Mouse (Mus musculus) CH12.LX (cell line): ENCODE data around the gene Foxp1. TPM values are rescaled to one million over a fixed set of nuclear protein-coding genes. Genes with fewer than 3 reads are reported as not detected.

ENCODE experiments used
- DNase-seq: peaks from one replicate; pipeline ENCODE4 v3.0.0-alpha.2; 2013; ENCODE audit errors: extremely low read depth
- H3K27ac ChIP-seq: 2 replicates; pipeline ENCODE4 v1.5.1; 2012; ENCODE audit warnings: low read depth, mild to moderate bottlenecking, control low read depth, moderate library complexity; ENCODE audit not compliant: insufficient read depth
- H3K27me3 ChIP-seq: replicated peaks from 2 replicates; pipeline ENCODE3; 2012; ENCODE audit warnings: inconsistent platforms
- H3K36me3 ChIP-seq, 2 experiments: replicated peaks in 1 of 2; 2 replicates each; pipeline versions ENCODE3 to v1.6.1; 2012; ENCODE audit warnings: inconsistent platforms in 1 of 2, low read length in 1 of 2, mild to moderate bottlenecking in 1 of 2, mixed read lengths in 1 of 2, moderate library complexity in 1 of 2; ENCODE audit not compliant: control insufficient read depth in 1 of 2, insufficient read depth in 1 of 2
- H3K4me1 ChIP-seq, 2 experiments: 2 replicates each; pipeline ENCODE4 v1.6.1; 2012; ENCODE audit warnings: inconsistent platforms in 1 of 2, moderate library complexity in 1 of 2; ENCODE audit not compliant: insufficient read depth in 2 of 2, control insufficient read depth in 1 of 2
- H3K4me2 ChIP-seq: 2 replicates; pipeline ENCODE4 v1.6.1; 2012; ENCODE audit warnings: low read depth, mild to moderate bottlenecking, control low read depth; ENCODE audit not compliant: poor library complexity, insufficient read depth, severe bottlenecking
- H3K4me3 ChIP-seq, 3 experiments: fragments of 150-350 bp in 1 of 3; sonication (generic) in 1 of 3; replicated peaks in 1 of 3; 2 replicates each; pipeline versions ENCODE3 to v1.5.1; 2011 to 2012; ENCODE audit warnings: low read depth in 2 of 3, low read length in 2 of 3, mild to moderate bottlenecking in 2 of 3, moderate library complexity in 2 of 3, control low read depth in 1 of 3, improper control_type of control experiment in 1 of 3, inconsistent platforms in 1 of 3, mixed read lengths in 1 of 3; ENCODE audit not compliant: poor library complexity in 1 of 3
- H3K79me2 ChIP-seq: replicated peaks from 2 replicates; pipeline ENCODE4 v1.6.1; 2012; ENCODE audit warnings: mild to moderate bottlenecking, moderate library complexity; ENCODE audit not compliant: control insufficient read depth, poor library complexity, insufficient read depth, severe bottlenecking; ENCODE audit errors: extremely low read depth
- H3K9ac ChIP-seq: 2 replicates; pipeline ENCODE4 v1.6.1; 2012; ENCODE audit warnings: low read depth, mild to moderate bottlenecking, control low read depth, moderate library complexity; ENCODE audit not compliant: insufficient read depth
- H3K9me3 ChIP-seq: replicated peaks from 2 replicates; pipeline ENCODE3; 2012; ENCODE audit warnings: low read length, inconsistent platforms, mixed read lengths
- CHD2 ChIP-seq: IDR thresholded peaks from 2 replicates; pipeline ENCODE4 v1.6.1; 2011; ENCODE audit warnings: low read length, improper control_type of control experiment
- ELF1 ChIP-seq: IDR thresholded peaks from 2 replicates; pipeline ENCODE4 v1.6.1; 2014; ENCODE audit warnings: low read depth, mild to moderate bottlenecking, inconsistent platforms, low read length, improper control_type of control experiment
- GABPA ChIP-seq: IDR thresholded peaks from 2 replicates; pipeline ENCODE4 v1.6.1; 2012; ENCODE audit warnings: low read depth, low read length, improper control_type of control experiment, inconsistent platforms; ENCODE audit not compliant: insufficient replicate concordance
- IRF4 ChIP-seq: IDR thresholded peaks from 2 replicates; pipeline ENCODE4 v1.6.1; 2014; ENCODE audit warnings: low read depth, mild to moderate bottlenecking, inconsistent platforms, low read length, improper control_type of control experiment
- JUND ChIP-seq: conservative IDR thresholded peaks from 2 replicates; pipeline ENCODE4 v1.6.1; 2011; ENCODE audit warnings: low read depth, low read length, improper control_type of control experiment
- MAZ ChIP-seq: IDR thresholded peaks from 2 replicates; pipeline ENCODE4 v1.6.1; 2012; ENCODE audit warnings: low read depth, mild to moderate bottlenecking, inconsistent platforms, low read length, improper control_type of control experiment, moderate library complexity
- MEF2A ChIP-seq: IDR thresholded peaks from 2 replicates; pipeline ENCODE4 v1.6.1; 2014; ENCODE audit warnings: low read depth, mild to moderate bottlenecking, inconsistent platforms, low read length, improper control_type of control experiment, borderline replicate concordance
- MXI1 ChIP-seq: IDR thresholded peaks from 2 replicates; pipeline ENCODE4 v1.6.1; 2011; ENCODE audit warnings: mild to moderate bottlenecking, low read depth, low read length, improper control_type of control experiment
- NRF1 ChIP-seq: IDR thresholded peaks from 2 replicates; pipeline ENCODE4 v1.6.1; 2014; ENCODE audit warnings: low read depth, mild to moderate bottlenecking, inconsistent platforms, low read length, improper control_type of control experiment, moderate library complexity
- PAX5 ChIP-seq: IDR thresholded peaks from 2 replicates; pipeline ENCODE4 v1.6.1; 2012; ENCODE audit warnings: low read length, inconsistent platforms, mixed read lengths
- RAD21 ChIP-seq: IDR thresholded peaks from 2 replicates; pipeline ENCODE4 v1.6.1; 2011; ENCODE audit warnings: low read depth, mild to moderate bottlenecking, low read length, improper control_type of control experiment, moderate library complexity
- RCOR1 ChIP-seq: conservative IDR thresholded peaks from 2 replicates; pipeline ENCODE4 v1.6.1; 2012; ENCODE audit warnings: low read depth, mild to moderate bottlenecking, inconsistent platforms, low read length, improper control_type of control experiment
- ZC3H11A ChIP-seq: IDR thresholded peaks from 2 replicates; pipeline ENCODE4 v1.6.1; 2012; ENCODE audit warnings: low read depth, mild to moderate bottlenecking, inconsistent platforms, low read length, improper control_type of control experiment
- ZKSCAN1 ChIP-seq: IDR thresholded peaks from 2 replicates; pipeline ENCODE4 v1.6.1; 2012; ENCODE audit warnings: low read depth, inconsistent platforms, low read length, improper control_type of control experiment, borderline replicate concordance
- ZNF384 ChIP-seq: IDR thresholded peaks from 2 replicates; pipeline ENCODE4 v1.6.1; 2012; ENCODE audit warnings: low read depth, low read length, improper control_type of control experiment, inconsistent platforms
- dilution Hi-C: fragments of 300-500 bp; cut with MboI; formaldehyde crosslinking; loops from 2 replicates; pipeline ENCODE4 v1.14.3; 2020; ENCODE audit warnings: low sequenced_read_pairs; ENCODE audit not compliant: extremely low pct_unique_long_range_greater_than_20kb, extremely low pct_ligation_motif_present
- in situ Hi-C: fragments of 300-500 bp; cut with MboI; formaldehyde crosslinking; loops from 3 replicates; pipeline ENCODE4 v1.14.3; 2019; ENCODE audit warnings: low sequenced_read_pairs, low pct_ligation_motif_present, low pct_unique_long_range_greater_than_20kb, mixed read lengths
- polyA plus RNA-seq: library from polyadenylated mRNA; unstranded; fragments of >175 nt; gene quantifications from 2 replicates; pipeline ENCODE4 v1.2.1, GENCODE M21; 2012; ENCODE audit warnings: low read depth; ENCODE audit not compliant: insufficient read length
- total RNA-seq, 2 experiments: library from RNA; depleted of rRNA; stranded (reverse); fragments of 300-350 nt in 1 of 2; fragments of >200 nt in 1 of 2; gene quantifications; 2 replicates each; pipeline ENCODE4 v1.2.3; 2012 to 2014

Gene Foxp1
- total and polyA plus RNA-seq, 3 experiments, result 66.5 to 105 (median 87.4) TPM

DNA sequence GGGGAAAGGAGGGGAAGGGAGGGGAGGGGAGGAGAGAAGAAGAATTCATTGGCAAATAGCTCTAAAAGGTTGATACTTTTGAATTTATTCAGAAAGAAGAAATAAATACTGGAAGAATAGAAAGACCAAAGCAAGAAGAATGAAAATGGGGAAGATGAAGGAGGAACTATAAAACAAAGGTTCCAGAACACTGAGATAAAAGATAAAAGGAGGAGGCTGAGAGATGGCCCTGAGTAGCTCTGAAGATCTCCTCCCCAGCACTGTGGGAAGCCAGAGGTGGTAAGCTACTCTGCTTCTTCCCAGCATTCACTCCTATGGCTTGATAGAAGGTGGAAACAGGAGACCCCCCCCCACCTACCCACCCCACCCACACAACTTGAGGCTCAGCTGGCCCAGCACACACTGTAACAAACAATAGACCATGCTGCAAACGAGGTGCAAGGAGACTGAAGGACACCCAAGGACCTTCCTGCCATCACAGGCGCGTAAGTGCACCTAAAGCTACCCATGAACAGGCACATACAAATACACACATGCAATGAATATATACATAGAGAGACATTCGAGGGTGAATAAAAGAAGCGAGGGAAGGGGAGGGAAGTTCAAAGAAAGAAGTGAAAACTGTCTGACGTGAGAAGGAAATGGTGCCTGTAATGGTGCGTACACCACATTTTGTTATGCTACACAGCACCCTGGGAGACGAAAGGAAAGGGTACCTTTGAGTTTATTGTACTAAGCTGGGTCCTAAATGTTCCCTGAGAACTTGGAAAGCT, 200.2 kb downstream of the Foxp1 start:
- Histone ChIP-seq H3K4me1 (peaks cover 21 to 47% of the 10 kb centered on the region in 2 experiments), H3K4me2 (peak overlapping the region; percentile 65), H3K4me3 (peak overlapping the region in 1 of 3 experiments; percentile 25), H3K9ac (peak overlapping the region; percentile 18), H3K36me3 (no peaks in the 10 kb centered on the region), H3K27ac (peak overlapping the region; percentile 71), H3K27me3 (no peaks in the 10 kb centered on the region), H3K9me3 (no peaks in the 10 kb centered on the region), H3K79me2 (peaks cover 9% of the 10 kb centered on the region)
- DNase-seq, result no peak
- dilution Hi-C loops (no loop called here), in situ Hi-C loops (no loop called here)
- TF ChIP-seq IRF4 (peak; percentile 39; the same call in 1 of the 2 replicates), MEF2A (no peak)

DNA sequence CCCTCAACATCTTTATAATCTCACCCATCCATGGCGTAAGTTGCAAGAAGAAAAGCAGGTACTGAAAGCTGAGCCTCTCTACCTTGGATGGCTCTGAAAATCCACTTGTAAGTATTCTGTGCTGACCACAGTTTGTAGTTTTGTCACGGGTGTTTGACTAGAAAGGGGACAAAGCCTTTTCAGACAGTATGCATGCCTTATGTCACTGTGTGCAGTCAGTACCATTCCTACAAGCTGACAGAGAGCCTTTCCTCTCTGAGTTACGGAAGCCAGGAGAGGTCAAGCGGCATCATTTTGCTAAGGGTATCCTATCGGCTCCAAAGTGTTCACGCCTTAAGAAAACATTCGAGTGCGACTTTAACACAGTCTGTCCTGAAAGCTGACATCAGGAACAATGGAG, 202.1 kb downstream of the Foxp1 start:
- no peak overlapping the region; the same call in 1 of the 2 replicates for H3K27ac ChIP-seq
- H3K79me2 ChIP-seq, result peaks cover 6% of the 10 kb centered on the region
- H3K4me3 ChIP-seq, result no peak overlapping the region
- no peak overlapping the region for H3K4me2 ChIP-seq
- DNase-seq, result no peak
- H3K4me1 ChIP-seq, result peaks cover 23 to 49% of the 10 kb centered on the region in 2 experiments
- no peaks in the 10 kb centered on the region for H3K27me3 ChIP-seq
- H3K36me3 ChIP-seq, result no peaks in the 10 kb centered on the region
- TF ChIP-seq ELF1 (no peak), GABPA (no peak), ZKSCAN1 (no peak), RAD21 (no peak), PAX5 (no peak), ZNF384 (no peak), MAZ (no peak), ZC3H11A (no peak), NRF1 (no peak), RCOR1 (no peak), CHD2 (no peak), MXI1 (no peak), JUND (no peak)
- in situ Hi-C loops, result no loop called here
- H3K9me3 ChIP-seq, result no peaks in the 10 kb centered on the region
- dilution Hi-C loops, result no loop called here
- no peak overlapping the region for H3K9ac ChIP-seq
